Mouse (Mus musculus) layer of hippocampus, postnatal 10 days (tissue): ENCODE data around the gene Zfyve19. TPM values are rescaled to one million over a fixed set of nuclear protein-coding genes. Genes with fewer than 3 reads are reported as not detected.

ENCODE experiments used
- DNase-seq, 2 experiments: peaks; one replicate each; pipeline ENCODE4 v3.0.0; 2021; ENCODE audit warnings: low spot score in 2 of 2
- long read RNA-seq: library from polyadenylated mRNA; stranded (forward); transcript quantifications from one replicate; pipeline ENCODE4 v2.0.0, GENCODE M21; 2023
- total RNA-seq, 2 experiments: library from RNA; stranded (reverse); gene quantifications; 2 replicates each; pipeline ENCODE4 v1.2.3; 2021

Gene Zfyve19
- 10 to 100 TPM; 38.4 to 46.9 TPM for total RNA-seq
- long read RNA-seq, transcript Zfyve19-201 (11 exons, 2,008 nt) = major isoform, 9 of 24 reads
- long read RNA-seq, partial matches to known transcripts = 4 of 24 reads
- long read RNA-seq, other reads (novel, unspliced or antisense) = 11 of 24 reads

GRCm38 (mm10) chr2:119208344-119209175, at the start of gene Zfyve19, which contains the start of gene Dnajc17:
TSS of gene Zfyve19 (plus strand) at chr2:119208617.
TSS of gene Dnajc17 (minus strand) at chr2:119208795.
- peak; percentile 93 to 96 for DNase-seq

- no peak for DNase-seq
These were observed 47.2 kb upstream of the Zfyve19 start for GRCm38 (mm10) chr2:119161247-119161646.

- DNase-seq = no peak
These were observed 45.3 kb upstream of the Zfyve19 start for GRCm38 (mm10) chr2:119163135-119163534.

GRCm38 (mm10) chr2:119163999-119164398, 44.4 kb upstream of the Zfyve19 start:
- DNase-seq = no peak

- no peak for DNase-seq
These were observed 43.0 kb upstream of the Zfyve19 start for GRCm38 (mm10) chr2:119165401-119165800.

GRCm38 (mm10) chr2:119166901-119167865, 41.2 kb upstream of the Zfyve19 start, which contains the start of gene Gchfr:
TSS of gene Gchfr (plus strand) at chr2:119167773.
- DNase-seq = peak in 1 of 2 experiments; percentile 35

- DNase-seq = no peak
These were observed 40.6 kb upstream of the Zfyve19 start for GRCm38 (mm10) chr2:119167866-119168256.

GRCm38 (mm10) chr2:119170282-119170681, 38.1 kb upstream of the Zfyve19 start:
- no peak for DNase-seq

- no peak for DNase-seq
These were observed 36.8 kb upstream of the Zfyve19 start for GRCm38 (mm10) chr2:119171574-119171973.

GRCm38 (mm10) chr2:119172446-119172845, 36.0 kb upstream of the Zfyve19 start:
- DNase-seq = no peak

- DNase-seq = peak in 1 of 2 experiments; percentile 42
These were observed 35.4 kb upstream of the Zfyve19 start for GRCm38 (mm10) chr2:119172862-119173576.

GRCm38 (mm10) chr2:119173991-119174651, 34.3 kb upstream of the Zfyve19 start, which contains the start of gene Gm14137:
TSS of gene Gm14137 (plus strand) at chr2:119174509.
- peak in 1 of 2 experiments; percentile 28 for DNase-seq

GRCm38 (mm10) chr2:119174866-119175265, 33.6 kb upstream of the Zfyve19 start:
- DNase-seq = no peak

- DNase-seq = no peak
These were observed 32.8 kb upstream of the Zfyve19 start for GRCm38 (mm10) chr2:119175614-119176013.

- no peak for DNase-seq
These were observed 31.7 kb upstream of the Zfyve19 start for GRCm38 (mm10) chr2:119176761-119177160.

GRCm38 (mm10) chr2:119177384-119177939, 31.0 kb upstream of the Zfyve19 start:
- no peak for DNase-seq

GRCm38 (mm10) chr2:119182914-119183313, 25.5 kb upstream of the Zfyve19 start:
- no peak for DNase-seq

GRCm38 (mm10) chr2:119189029-119189710, 19.2 kb upstream of the Zfyve19 start:
- DNase-seq = peak; percentile 91 to 92

- no peak for DNase-seq
These were observed 17.4 kb upstream of the Zfyve19 start for GRCm38 (mm10) chr2:119190969-119191368.
